Mouse (Mus musculus) brown adipose tissue, adult 24 weeks (tissue): ENCODE data around the gene Cnih3. TPM values are rescaled to one million over a fixed set of nuclear protein-coding genes. Genes with fewer than 3 reads are reported as not detected.

ENCODE experiments used
- H3K27ac ChIP-seq: fragments of 200-500 bp; replicated peaks from 2 replicates; pipeline ENCODE4 v1.5.1; 2012; ENCODE audit warnings: low read depth, mild to moderate bottlenecking, low read length
- H3K4me1 ChIP-seq: fragments of 200-500 bp; 2 replicates; pipeline ENCODE4 v1.6.1; 2012; ENCODE audit warnings: low read length, mixed read lengths; ENCODE audit not compliant: control insufficient read depth, insufficient read depth, insufficient read length
- H3K4me3 ChIP-seq: fragments of 200-500 bp; 2 replicates; pipeline ENCODE4 v1.5.1; 2012; ENCODE audit warnings: low read depth, mild to moderate bottlenecking, low read length, moderate library complexity; ENCODE audit not compliant: insufficient read depth
- polyA plus RNA-seq: library from polyadenylated mRNA; stranded (reverse); fragments of >200 nt; gene quantifications from 2 replicates; pipeline ENCODE4 v1.2.4, GENCODE M21; 2012; ENCODE audit not compliant: missing spikeins, insufficient read depth, insufficient read length

Cnih3 gene
- polyA plus RNA-seq, 1 experiment, result not detected

GRCm38 (mm10) chr1:181445041-181445440 is 92.6 kb downstream of the Cnih3 start:
- H3K27ac ChIP-seq, result no peak overlapping the region
- H3K4me3 ChIP-seq, result no peak overlapping the region
- H3K4me1 ChIP-seq, result no peaks in the 10 kb centered on the region

DNA sequence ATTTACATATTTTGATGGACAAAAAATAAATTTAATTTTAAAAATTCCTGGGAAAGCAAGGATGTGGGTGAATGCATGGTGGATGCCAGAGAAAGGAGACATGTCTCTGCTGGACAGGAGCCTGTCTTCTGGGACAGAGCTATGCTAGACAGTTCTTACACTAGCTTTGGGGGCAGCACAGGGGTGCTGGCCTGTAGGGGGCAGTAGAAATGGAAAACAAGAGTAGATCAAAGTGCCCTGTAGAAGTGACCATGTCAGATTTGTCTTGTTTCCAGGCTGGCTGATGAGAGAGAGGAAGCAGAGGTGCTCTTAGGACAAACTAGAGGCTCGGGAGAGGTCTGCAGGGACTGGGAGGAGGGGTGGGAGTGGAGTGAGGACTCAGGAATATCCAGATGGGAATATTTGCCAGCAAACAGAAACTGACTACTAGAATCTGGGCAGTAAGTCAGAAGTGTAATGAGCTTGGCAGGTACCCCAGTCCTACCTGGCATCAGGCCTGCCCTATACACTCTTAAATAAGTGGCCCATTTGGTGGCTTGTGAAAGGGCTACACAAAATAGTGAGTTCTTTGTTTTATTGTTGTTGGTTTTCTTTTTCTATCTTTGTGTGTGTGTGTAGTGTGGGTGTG is 93.3 kb downstream of the Cnih3 start:
- H3K4me1 ChIP-seq, result no peaks in the 10 kb centered on the region
- no peak overlapping the region for H3K27ac ChIP-seq

DNA sequence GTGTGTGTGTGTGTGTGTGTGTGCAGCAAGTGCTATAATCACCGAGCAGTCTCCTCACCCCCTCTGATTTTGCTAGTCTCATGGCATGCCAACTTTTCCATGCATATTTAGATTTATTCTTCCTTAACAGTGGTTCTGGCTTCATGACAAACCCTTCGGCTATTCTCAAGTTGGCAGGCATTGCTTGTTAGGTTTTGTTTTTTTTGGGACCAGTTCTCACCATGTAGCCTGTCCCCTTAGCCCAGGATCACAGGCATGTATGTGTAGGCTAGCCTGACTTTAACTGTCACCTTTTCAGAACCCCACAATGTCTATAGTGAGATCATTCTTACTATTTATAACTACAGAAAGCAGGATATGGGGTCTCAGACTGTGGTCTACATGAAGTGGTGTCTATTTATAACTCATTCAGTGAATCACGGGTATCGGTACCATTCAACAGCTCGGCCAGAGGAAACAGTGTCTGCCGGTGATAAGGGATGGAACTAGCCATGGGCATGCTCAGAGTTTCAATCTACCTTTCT is 94.2 kb downstream of the Cnih3 start:
- Histone ChIP-seq H3K4me3 (no peak overlapping the region), H3K27ac (no peak overlapping the region), H3K4me1 (no peaks in the 10 kb centered on the region)

More for the DNA sequence above, 93.3 kb downstream of the Cnih3 start:
- H3K4me3 ChIP-seq, result no peak overlapping the region

DNA sequence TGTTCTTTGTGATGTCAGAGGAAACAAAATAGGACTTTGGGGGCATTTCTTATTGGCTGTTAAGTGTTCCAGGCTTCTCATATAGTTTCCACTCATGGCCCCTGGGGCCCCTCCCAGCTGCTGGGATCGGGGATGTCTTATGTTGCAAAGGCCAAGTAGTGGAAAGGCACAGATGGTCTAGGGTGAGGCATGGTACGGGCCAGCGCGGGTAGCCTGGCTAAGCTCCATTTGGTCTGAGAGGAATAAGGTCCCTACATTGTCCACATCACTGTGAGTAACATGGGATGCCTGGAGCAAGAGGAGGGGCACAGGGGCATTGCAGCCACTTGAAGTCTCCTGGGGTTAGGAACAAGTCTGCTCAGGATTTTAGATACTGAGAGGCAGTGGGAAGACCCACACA is 95.1 kb downstream of the Cnih3 start:
- Histone ChIP-seq H3K4me1 (no peaks in the 10 kb centered on the region), H3K4me3 (no peak overlapping the region), H3K27ac (no peak overlapping the region)

DNA sequence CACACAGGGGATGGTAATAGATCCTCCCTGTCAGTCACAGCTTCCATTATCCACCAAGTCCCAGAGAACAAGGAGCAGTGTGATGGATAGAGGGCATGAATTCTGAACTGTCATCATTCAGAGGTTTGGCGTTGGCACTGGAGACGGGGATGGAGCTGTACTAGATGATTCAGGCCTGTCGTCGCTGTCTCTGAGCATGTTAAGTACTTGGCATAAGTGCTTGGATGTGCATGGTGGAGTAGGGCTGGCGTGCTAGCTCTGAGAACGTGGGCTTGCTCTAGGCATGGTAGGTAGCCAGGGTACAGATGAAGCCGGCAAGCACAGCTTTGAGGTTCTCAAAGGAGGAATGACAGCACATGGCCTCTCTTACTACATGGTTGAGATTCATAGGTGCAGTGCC is 95.6 kb downstream of the Cnih3 start:
- no peak overlapping the region for H3K27ac ChIP-seq
- no peak overlapping the region for H3K4me3 ChIP-seq
- no peaks in the 10 kb centered on the region for H3K4me1 ChIP-seq

DNA sequence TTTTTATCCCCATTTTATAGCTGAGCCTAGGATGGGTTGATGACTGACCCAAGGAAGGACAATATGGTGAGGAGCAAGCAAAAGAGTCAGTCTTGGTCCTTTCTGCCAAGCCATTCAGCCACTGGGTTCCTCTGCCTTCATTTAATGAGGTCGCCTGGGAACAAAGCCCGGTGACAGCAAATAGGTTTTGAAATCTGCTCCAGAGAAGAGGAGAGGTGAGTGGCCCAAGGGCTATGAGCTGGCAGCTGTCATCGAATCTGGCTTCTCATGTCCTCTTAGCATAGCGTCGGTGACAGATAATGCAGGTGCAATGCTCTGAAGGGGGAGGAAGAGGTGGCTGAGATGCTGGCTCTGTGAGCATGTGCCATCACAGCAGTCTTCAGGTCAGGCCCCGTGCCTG is 100.7 kb downstream of the Cnih3 start:
- Histone ChIP-seq H3K27ac (no peak overlapping the region), H3K4me3 (no peak overlapping the region), H3K4me1 (no peaks in the 10 kb centered on the region)

- H3K27ac ChIP-seq, result no peak overlapping the region
- H3K4me1 ChIP-seq, result no peaks in the 10 kb centered on the region
- H3K4me3 ChIP-seq, result no peak overlapping the region
Measured at GRCm38 (mm10) chr1:181456911-181457310, 104.5 kb downstream of the Cnih3 start.

DNA sequence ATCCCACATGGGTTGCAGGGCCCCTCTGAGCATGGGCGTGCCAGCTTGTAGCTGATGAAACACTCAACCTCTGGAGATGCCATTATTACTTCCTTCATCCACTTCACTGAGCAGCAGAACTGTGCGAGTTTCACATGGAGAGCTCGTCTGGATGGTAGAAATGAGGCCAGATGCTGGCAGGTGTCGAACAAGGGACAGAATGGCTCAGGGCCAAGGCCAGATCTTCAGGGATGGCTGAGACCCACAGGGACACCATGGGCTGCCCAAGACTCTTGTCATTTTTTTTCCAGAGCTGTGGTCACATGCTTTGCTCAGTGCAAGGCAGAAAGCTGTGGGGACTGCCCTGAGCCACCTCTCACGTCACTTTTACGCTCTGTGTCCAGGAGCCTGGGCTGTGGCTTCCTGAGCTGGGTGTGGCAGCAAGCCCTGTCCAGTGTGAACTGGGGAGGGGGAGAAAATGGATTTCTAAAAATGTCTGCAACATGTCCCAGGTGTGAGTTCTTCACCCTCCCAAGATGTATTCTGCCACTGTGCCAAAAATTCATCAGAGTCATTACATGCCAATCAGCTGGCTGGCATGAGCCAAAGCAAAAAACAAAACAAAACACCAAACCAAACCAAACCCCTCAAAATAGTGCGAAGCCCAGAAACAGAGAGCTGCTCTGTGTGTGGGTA is 107.1 kb downstream of the Cnih3 start:
- no peak overlapping the region for H3K4me3 ChIP-seq
- no peaks in the 10 kb centered on the region for H3K4me1 ChIP-seq
- H3K27ac ChIP-seq, result no peak overlapping the region

DNA sequence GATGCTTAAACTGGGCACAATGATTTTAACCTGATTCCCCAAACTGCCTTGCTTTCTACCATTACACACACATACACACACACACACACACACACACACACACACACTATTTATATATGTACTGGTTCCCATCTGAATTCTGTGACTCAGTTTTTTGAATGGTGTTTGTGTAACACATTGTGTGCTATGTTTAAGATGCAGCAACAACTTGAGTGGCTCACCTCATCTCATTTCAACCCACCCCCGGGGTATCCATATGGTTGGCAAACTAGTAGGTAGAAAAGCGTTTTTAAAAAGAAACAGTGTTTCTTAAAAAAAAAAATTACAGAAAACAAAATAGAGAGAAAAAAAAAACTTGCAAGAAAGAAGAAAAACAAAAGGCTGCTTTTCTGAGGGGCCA is 107.9 kb downstream of the Cnih3 start:
- H3K4me1 ChIP-seq, result no peaks in the 10 kb centered on the region
- H3K4me3 ChIP-seq, result no peak overlapping the region
- no peak overlapping the region for H3K27ac ChIP-seq

GRCm38 (mm10) chr1:181461484-181461883 is 109.1 kb downstream of the Cnih3 start:
- H3K4me3 ChIP-seq, result no peak overlapping the region

DNA sequence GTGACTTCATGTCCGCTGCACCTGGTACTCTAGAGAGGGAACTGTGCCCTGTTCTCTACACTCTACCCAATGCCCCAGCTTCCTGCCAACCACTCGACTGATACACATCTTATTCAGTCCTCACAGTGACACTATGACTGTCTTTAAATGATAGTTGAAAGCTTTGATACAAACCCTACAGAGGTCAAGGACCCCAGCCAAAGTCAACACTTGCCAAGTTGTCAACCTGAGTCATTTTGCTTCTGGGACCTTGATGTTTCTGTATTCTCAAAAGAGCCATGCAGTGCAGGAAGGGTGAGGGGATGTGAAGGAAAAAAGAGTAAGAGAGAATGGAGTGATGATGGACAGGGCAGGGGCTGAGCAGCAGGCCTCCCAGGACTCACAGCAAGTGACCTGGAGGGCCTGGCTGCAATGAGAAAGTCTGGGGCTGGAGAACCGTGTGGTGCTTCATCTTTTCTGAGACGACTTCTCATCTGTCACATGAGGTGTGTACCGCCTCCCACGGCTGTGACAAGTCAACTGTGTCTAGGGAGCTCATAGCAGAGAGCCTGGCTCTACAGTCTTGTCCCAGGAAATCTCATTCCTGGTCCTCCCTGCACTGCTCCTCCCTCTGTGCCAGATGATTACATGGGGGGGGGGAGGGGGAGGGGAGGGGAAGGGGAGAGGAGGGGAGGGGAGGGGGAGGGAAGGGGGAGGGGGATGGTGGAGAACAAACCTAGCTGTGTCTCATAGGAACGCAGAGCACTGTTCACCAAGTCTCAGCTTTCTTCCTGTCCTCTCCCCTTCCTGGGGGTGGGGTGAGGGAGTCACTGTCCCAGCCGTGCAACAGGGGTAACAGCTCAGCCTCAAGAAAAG is 109.8 kb downstream of the Cnih3 start:
- Histone ChIP-seq H3K27ac (no peak overlapping the region), H3K4me1 (no peaks in the 10 kb centered on the region), H3K4me3 (no peak overlapping the region)

More at GRCm38 (mm10) chr1:181461484-181461883, 109.1 kb downstream of the Cnih3 start:
- Histone ChIP-seq H3K27ac (no peak overlapping the region), H3K4me1 (no peaks in the 10 kb centered on the region)

DNA sequence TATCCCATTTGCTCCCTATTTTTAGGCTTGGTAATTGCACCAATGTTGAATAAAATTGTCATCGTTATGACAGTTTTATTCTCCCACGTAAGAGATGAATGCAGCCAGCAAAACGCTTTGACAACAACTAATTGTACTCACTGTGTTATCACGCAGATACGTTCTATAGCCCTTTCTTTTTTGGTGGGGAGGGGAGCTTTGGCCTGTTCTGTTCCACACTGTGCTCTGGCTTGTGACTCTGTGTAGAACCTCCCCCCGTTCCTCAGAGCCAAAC is 110.4 kb downstream of the Cnih3 start:
- H3K4me1 ChIP-seq, result no peaks in the 10 kb centered on the region
- no peak overlapping the region for H3K4me3 ChIP-seq
- H3K27ac ChIP-seq, result no peak overlapping the region

DNA sequence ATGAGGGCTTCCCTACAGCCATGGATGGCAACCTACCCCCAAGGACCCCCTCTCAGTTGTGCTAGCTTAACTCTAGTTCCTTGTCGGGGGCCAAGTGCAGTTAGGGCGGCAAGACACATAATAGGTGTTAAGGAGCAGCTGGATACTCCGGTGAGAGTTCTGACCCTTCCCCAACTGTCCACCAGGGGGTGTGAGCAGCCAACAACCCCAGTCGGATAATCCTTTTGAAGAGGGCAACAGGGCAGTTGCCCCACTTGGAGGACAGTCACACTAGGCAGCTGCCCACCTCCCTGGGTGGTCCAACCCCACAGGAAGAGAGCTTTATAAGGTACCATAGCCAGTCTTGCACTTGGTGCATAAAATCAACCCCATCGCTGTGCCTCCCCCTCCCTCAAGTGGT is 112.6 kb downstream of the Cnih3 start:
- Histone ChIP-seq H3K4me3 (no peak overlapping the region), H3K4me1 (no peaks in the 10 kb centered on the region)

DNA sequence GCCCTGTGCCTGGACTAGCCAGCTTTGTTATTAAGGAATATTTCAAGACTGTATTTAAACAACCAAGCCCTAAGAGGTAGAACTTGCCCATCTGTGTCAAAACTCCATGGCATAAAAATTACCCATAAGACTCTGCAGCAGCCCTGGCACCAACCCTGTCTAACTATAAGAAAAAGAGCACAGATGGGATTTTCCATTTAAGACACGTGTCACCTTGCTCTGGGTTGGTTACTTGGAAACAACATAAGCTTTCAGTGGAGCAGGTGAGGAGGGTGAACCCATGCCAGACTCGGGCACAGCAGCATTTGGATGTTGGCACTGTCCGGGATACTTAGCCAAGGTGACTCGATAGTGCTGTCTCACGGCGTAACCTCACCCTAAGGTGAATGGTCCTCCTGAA is 113.6 kb downstream of the Cnih3 start:
- no peaks in the 10 kb centered on the region for H3K4me1 ChIP-seq
- H3K27ac ChIP-seq, result no peak overlapping the region

More for the DNA sequence above, 112.6 kb downstream of the Cnih3 start:
- H3K27ac ChIP-seq, result no peak overlapping the region

GRCm38 (mm10) chr1:181466601-181467320 is 114.3 kb downstream of the Cnih3 start:
- Histone ChIP-seq H3K4me3 (no peak overlapping the region), H3K27ac (no peak overlapping the region), H3K4me1 (no peaks in the 10 kb centered on the region)

More for the DNA sequence above, 113.6 kb downstream of the Cnih3 start:
- H3K4me3 ChIP-seq, result no peak overlapping the region
